Mouse (Mus musculus): ENCODE results near the gene Tcte2.

GRCm38 (mm10) chr17:13781948-13782347 is 20.3 kb upstream of the Tcte2 start:
- TF ChIP-seq CTCF (IDR thresholded peaks at IDR 0.05) (no peak), EP300 (IDR thresholded peaks at IDR 0.05) (no peak)
